Mouse (Mus musculus) liver, embryonic 16.5 days (tissue): ENCODE measurements around the gene Gdap1l1. TPM values are rescaled to one million over a fixed set of nuclear protein-coding genes. Genes with fewer than 3 reads are reported as not detected.
"Not testable (repeated sequence)": the region's sequence is repeated elsewhere in the genome, so short reads cannot be mapped to it uniquely, and the experiment has no call there.

Experiments used
- ATAC-seq: fragments of 200-750 bp; cut with Nextera tagmentation; 2 replicates; pipeline ENCODE4 v1.8.0; 2017; ENCODE audit warnings: low read depth, mild to moderate bottlenecking, moderate number of reproducible peaks, moderate library complexity
- H3K27ac ChIP-seq: fragments of 300-500 bp; sonication (generic); 2 replicates; pipeline ENCODE4 v1.5.1; 2014; ENCODE audit warnings: mild to moderate bottlenecking, low read length
- H3K27me3 ChIP-seq: fragments of 300-500 bp; sonication (generic); 2 replicates; pipeline ENCODE4 v1.6.1; 2014; ENCODE audit warnings: low read depth, low read length, mixed read lengths; ENCODE audit not compliant: control insufficient read depth, insufficient read depth
- H3K36me3 ChIP-seq: fragments of 300-500 bp; sonication (generic); 2 replicates; pipeline ENCODE4 v1.6.1; 2014; ENCODE audit warnings: mild to moderate bottlenecking; ENCODE audit not compliant: control insufficient read depth, insufficient read depth
- H3K4me1 ChIP-seq: fragments of 300-500 bp; sonication (generic); 2 replicates; pipeline ENCODE4 v1.6.1; 2014; ENCODE audit warnings: low read depth, low read length, mixed read lengths; ENCODE audit not compliant: control insufficient read depth
- H3K4me2 ChIP-seq: fragments of 300-500 bp; sonication (generic); 2 replicates; pipeline ENCODE4 v1.6.1; 2014; ENCODE audit warnings: low read depth, low read length, mixed read lengths
- H3K4me3 ChIP-seq: fragments of 300-500 bp; sonication (generic); 2 replicates; pipeline ENCODE4 v1.5.1; 2014; ENCODE audit warnings: low read depth, mild to moderate bottlenecking, low read length
- H3K9ac ChIP-seq: fragments of 300-500 bp; sonication (generic); 2 replicates; pipeline ENCODE4 v1.6.1; 2014; ENCODE audit warnings: low read depth, low read length
- H3K9me3 ChIP-seq: fragments of 300-500 bp; sonication (generic); replicated peaks from 2 replicates; pipeline ENCODE4 v1.6.1; 2016; ENCODE audit warnings: low read length; ENCODE audit not compliant: control insufficient read depth
- WGBS: fragments of 180-500 bp; shearing (Covaris S2); extraction: QIAGEN DNeasy Blood & Tissue Kit; methylation state at CpG from one replicate; pipeline ENCODE4 v1.1.7; 2014; ENCODE audit not compliant: insufficient replicate concordance; 5-methylcytosine and 5-hydroxymethylcytosine counted together
- polyA plus RNA-seq: library from polyadenylated mRNA; unstranded; fragments of >200 nt; fragmentation: Nextera tagmentation; extraction: Ambion mirVana; gene quantifications from 2 replicates; pipeline ENCODE4 v1.2.1, GENCODE M21; 2015

Gene Gdap1l1
- polyA plus RNA-seq, 1 experiment from 2014 or later = 0.12 TPM

- Histone ChIP-seq H3K36me3 (no peaks in the 10 kb centered on the region), H3K4me1 (no peaks in the 10 kb centered on the region), H3K27me3 (no peaks in the 10 kb centered on the region; the same call in 1 of the 2 replicates), H3K4me2 (no peak overlapping the region), H3K4me3 (no peak overlapping the region), H3K27ac (no peak overlapping the region), H3K9ac (no peak overlapping the region), H3K9me3 (no peaks in the 10 kb centered on the region)
- whole genome bisulfite sequencing = 68% methylated on average over 13 of the region's 13 CpGs
- ATAC-seq = no peak
These were observed 15.1 kb downstream of the Gdap1l1 start for GRCm38 (mm10) chr2:163453378-163453777.

GRCm38 (mm10) chr2:163458539-163459265 is 20.4 kb downstream of the Gdap1l1 start:
- Histone ChIP-seq H3K9me3 (no peaks in the 10 kb centered on the region), H3K9ac (no peak overlapping the region), H3K36me3 (no peaks in the 10 kb centered on the region), H3K4me3 (no peak overlapping the region), H3K4me2 (no peak overlapping the region), H3K27ac (no peak overlapping the region), H3K27me3 (peaks cover 9% of the 10 kb centered on the region), H3K4me1 (no peaks in the 10 kb centered on the region; the same call in 1 of the 2 replicates)
- WGBS = 36% methylated on average over 27 of the region's 27 CpGs
- no peak for ATAC-seq

GRCm38 (mm10) chr2:163459380-163459779 is 21.1 kb downstream of the Gdap1l1 start:
- ATAC-seq = no peak
- Histone ChIP-seq H3K4me1 (no peaks in the 10 kb centered on the region; the same call in 1 of the 2 replicates), H3K4me2 (no peak overlapping the region), H3K36me3 (no peaks in the 10 kb centered on the region), H3K9me3 (no peaks in the 10 kb centered on the region), H3K27ac (no peak overlapping the region), H3K4me3 (no peak overlapping the region), H3K9ac (no peak overlapping the region), H3K27me3 (peaks cover 9% of the 10 kb centered on the region)
- WGBS = 29% methylated on average over 10 of the region's 10 CpGs

GRCm38 (mm10) chr2:163460622-163461021 is 22.3 kb downstream of the Gdap1l1 start:
- H3K4me2 ChIP-seq = no peak overlapping the region
- no peak overlapping the region for H3K27ac ChIP-seq
- H3K9ac ChIP-seq = no peak overlapping the region
- H3K36me3 ChIP-seq = no peaks in the 10 kb centered on the region
- H3K4me1 ChIP-seq = no peaks in the 10 kb centered on the region; the same call in 1 of the 2 replicates
- no peaks in the 10 kb centered on the region for H3K9me3 ChIP-seq
- H3K4me3 ChIP-seq = no peak overlapping the region
- peaks cover 9% of the 10 kb centered on the region for H3K27me3 ChIP-seq
- WGBS = 71% methylated on average over 8 of the region's 8 CpGs
- ATAC-seq = no peak

GRCm38 (mm10) chr2:163461307-163461706 is 23.0 kb downstream of the Gdap1l1 start:
- H3K27ac ChIP-seq, H3K9ac ChIP-seq, H3K9me3 ChIP-seq, H3K36me3 ChIP-seq, H3K4me2 ChIP-seq, ATAC-seq, H3K27me3 ChIP-seq, H3K4me1 ChIP-seq, H3K4me3 ChIP-seq: not testable (repeated sequence)
- 76% methylated on average over 9 of the region's 9 CpGs for WGBS

- Histone ChIP-seq H3K36me3 (no peaks in the 10 kb centered on the region), H3K9me3 (no peaks in the 10 kb centered on the region), H3K9ac (no peak overlapping the region), H3K4me1 (no peaks in the 10 kb centered on the region; the same call in 1 of the 2 replicates), H3K27me3 (peaks cover 9% of the 10 kb centered on the region), H3K4me3 (no peak overlapping the region), H3K4me2 (no peak overlapping the region), H3K27ac (no peak overlapping the region)
- no peak for ATAC-seq
- 56% methylated on average over 5 of the region's 5 CpGs for WGBS
These were observed 24.1 kb downstream of the Gdap1l1 start for GRCm38 (mm10) chr2:163462386-163462785.

- H3K4me1 ChIP-seq = no peaks in the 10 kb centered on the region; the same call in 1 of the 2 replicates
- peaks cover 9% of the 10 kb centered on the region for H3K27me3 ChIP-seq
- H3K9me3 ChIP-seq = no peaks in the 10 kb centered on the region
- 64% methylated on average over 11 of the region's 11 CpGs for WGBS
- H3K27ac ChIP-seq = no peak overlapping the region
- no peaks in the 10 kb centered on the region for H3K36me3 ChIP-seq
- H3K9ac ChIP-seq = no peak overlapping the region
- no peak overlapping the region for H3K4me2 ChIP-seq
- no peak for ATAC-seq
- no peak overlapping the region for H3K4me3 ChIP-seq
These were observed 24.5 kb downstream of the Gdap1l1 start for GRCm38 (mm10) chr2:163462801-163463200.

GRCm38 (mm10) chr2:163463251-163463769 is 25.0 kb downstream of the Gdap1l1 start:
- 45% methylated on average over 10 of the region's 10 CpGs for WGBS
- H3K9ac ChIP-seq = no peak overlapping the region
- peaks cover 2% of the 10 kb centered on the region; the same call in 1 of the 2 replicates for H3K36me3 ChIP-seq
- H3K4me3 ChIP-seq = no peak overlapping the region
- no peak overlapping the region for H3K27ac ChIP-seq
- no peaks in the 10 kb centered on the region for H3K9me3 ChIP-seq
- ATAC-seq = no peak
- H3K4me2 ChIP-seq = no peak overlapping the region
- H3K27me3 ChIP-seq = peaks cover 9% of the 10 kb centered on the region
- H3K4me1 ChIP-seq = no peaks in the 10 kb centered on the region; the same call in 1 of the 2 replicates

- 51% methylated on average over 4 of the region's 4 CpGs for WGBS
- Histone ChIP-seq H3K9me3 (no peaks in the 10 kb centered on the region), H3K36me3 (peaks cover 2% of the 10 kb centered on the region; the same call in 1 of the 2 replicates)
These were observed 25.7 kb downstream of the Gdap1l1 start for GRCm38 (mm10) chr2:163463998-163464397.

More at GRCm38 (mm10) chr2:163463998-163464397, 25.7 kb downstream of the Gdap1l1 start:
- peaks cover 4% of the 10 kb centered on the region for H3K27me3 ChIP-seq
- H3K4me3 ChIP-seq = no peak overlapping the region
- H3K27ac ChIP-seq = no peak overlapping the region
- H3K9ac ChIP-seq = no peak overlapping the region
- no peaks in the 10 kb centered on the region; the same call in 1 of the 2 replicates for H3K4me1 ChIP-seq
- no peak overlapping the region for H3K4me2 ChIP-seq
- no peak for ATAC-seq
